Mouse (Mus musculus) erythroblast, embryonic 14.5 days (primary cell): Measurements from ENCODE around the gene Arhgap17. TPM values are rescaled to one million over a fixed set of nuclear protein-coding genes. Genes with fewer than 3 reads are reported as not detected.

Source experiments
- H3K27me3 ChIP-seq: 2 replicates; pipeline ENCODE4 v1.6.1; 2012; ENCODE audit warnings: inconsistent platforms; ENCODE audit not compliant: control insufficient read depth
- H3K36me3 ChIP-seq: 2 replicates; pipeline ENCODE4 v1.6.1; 2012; ENCODE audit warnings: mild to moderate bottlenecking, inconsistent platforms; ENCODE audit not compliant: control insufficient read depth
- H3K4me1 ChIP-seq: 2 replicates; pipeline ENCODE4 v1.6.1; 2012; ENCODE audit warnings: inconsistent platforms; ENCODE audit not compliant: control insufficient read depth
- H3K4me3 ChIP-seq: replicated peaks from 2 replicates; pipeline ENCODE3; 2012; ENCODE audit warnings: moderate library complexity, mild to moderate bottlenecking, inconsistent platforms
- H3K9me3 ChIP-seq: 2 replicates; pipeline ENCODE4 v1.6.1; 2012; ENCODE audit warnings: low read length, inconsistent platforms, mixed read lengths; ENCODE audit not compliant: control insufficient read depth
- GATA1 ChIP-seq: IDR thresholded peaks from 2 replicates; pipeline ENCODE4 v1.6.1; 2012; ENCODE audit warnings: low read length, inconsistent platforms, mixed read lengths
- TAL1 ChIP-seq: IDR thresholded peaks from 3 replicates; pipeline ENCODE4 v1.6.1; 2012; ENCODE audit warnings: low read length, inconsistent platforms, mixed read lengths
- polyA plus RNA-seq: library from polyadenylated mRNA; stranded (reverse); fragments of >175 nt; gene quantifications from 2 replicates; pipeline ENCODE4 v1.2.3, GENCODE M21; 2012

The Arhgap17 gene
- polyA plus RNA-seq, 1 experiment = 3.8 TPM

DNA sequence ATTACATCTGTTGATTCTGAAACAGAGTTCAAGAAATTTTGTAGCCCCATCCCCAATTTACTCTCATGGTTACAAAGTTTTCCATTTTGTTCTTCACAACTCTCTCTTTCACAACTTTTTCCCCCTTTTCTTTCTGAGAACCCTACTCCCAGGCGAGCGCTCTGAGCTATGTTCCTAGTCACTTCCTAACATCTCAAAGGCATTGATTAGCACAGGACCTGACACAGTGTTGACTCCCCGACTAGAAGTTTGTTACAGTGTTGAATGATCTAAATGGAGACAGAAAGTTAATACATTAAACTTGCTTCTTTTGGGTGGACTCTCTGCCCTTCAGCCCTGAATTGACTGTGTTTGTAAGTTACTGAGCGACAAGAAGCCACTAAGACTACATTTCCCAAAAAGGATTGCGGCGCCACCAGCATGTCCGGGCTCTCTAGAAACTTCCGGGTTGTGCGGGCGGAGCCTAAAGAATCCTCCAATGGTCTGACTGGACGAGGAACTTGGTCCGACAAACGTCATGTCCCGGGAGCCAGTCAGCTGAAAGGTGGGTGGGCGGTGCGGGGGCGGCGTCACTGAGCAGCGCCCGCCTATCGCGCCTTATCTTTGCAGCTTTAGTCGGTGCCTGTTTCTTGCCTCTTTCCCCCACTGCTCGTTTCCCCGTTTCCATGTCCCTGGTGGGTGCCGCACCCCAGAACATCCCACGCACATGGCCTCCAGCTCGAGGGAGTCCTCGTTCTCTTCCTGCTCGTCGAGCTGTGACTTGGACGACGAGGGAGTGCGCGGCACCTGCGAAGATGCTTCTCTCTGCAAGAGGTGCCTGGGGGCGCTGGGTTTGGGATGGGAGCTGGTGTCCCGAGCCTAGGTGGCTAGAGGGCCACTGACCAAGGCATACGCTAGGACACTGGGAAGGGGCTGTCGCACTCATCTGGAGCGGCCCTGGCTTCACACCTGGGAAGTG is 8.0 kb upstream of the Arhgap17 start:
- Histone ChIP-seq H3K36me3 (peaks cover 5% of the 10 kb centered on the region), H3K27me3 (0 out of 2 replicates have a peak, but pooled peaks cover 2% of the 10 kb centered on the region), H3K4me1 (peaks cover 28% of the 10 kb centered on the region), H3K4me3 (peak overlapping the region; percentile 94), H3K9me3 (no peaks in the 10 kb centered on the region)
- TF ChIP-seq TAL1 = no peak
- TF ChIP-seq GATA1 = peak; percentile 86

DNA sequence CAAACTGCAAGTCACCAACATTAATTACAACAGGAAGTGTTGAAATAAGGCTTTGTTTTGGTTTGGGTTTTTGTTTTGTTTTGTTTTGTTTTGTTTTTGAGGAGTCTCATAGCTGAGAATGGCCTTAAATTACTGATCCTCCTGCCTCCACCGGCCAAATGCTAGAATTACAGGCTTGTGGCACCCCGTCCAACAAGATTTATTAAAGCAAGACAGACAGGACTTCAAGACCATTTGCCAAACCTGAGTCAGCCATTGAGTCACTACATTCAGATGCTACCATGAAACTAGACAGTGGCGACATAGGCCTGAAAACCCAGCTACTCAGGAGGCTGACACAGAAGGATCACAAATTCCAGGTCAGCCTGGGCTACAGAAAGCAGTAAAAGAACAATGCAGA is 1.8 kb upstream of the Arhgap17 start:
- Histone ChIP-seq H3K4me3 (no peak overlapping the region), H3K36me3 (peaks cover 5% of the 10 kb centered on the region), H3K27me3 (peaks cover 6% of the 10 kb centered on the region; the same call in 1 of the 2 replicates), H3K9me3 (no peaks in the 10 kb centered on the region), H3K4me1 (peaks cover 43% of the 10 kb centered on the region)
- TF ChIP-seq TAL1 (no peak), GATA1 (no peak)

DNA sequence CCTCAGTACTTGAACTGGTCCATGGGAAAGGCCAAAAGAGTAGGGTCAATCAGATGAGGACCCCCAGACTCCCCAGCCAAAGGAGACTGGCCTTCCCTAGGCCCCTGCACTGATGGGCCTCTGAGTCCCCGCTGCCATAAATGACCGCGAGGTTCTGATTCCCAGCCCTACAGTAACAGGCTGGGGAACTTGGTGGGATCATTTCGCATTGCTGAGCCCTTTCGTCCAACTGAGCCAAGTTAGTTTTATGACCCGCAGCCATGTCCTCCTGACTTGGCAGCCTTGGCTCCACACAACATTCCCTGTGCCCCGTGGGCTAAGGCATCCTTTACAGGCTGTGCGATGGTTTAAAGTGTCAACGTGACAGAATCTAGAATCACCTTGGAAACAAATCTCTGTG is 985 bp upstream of the Arhgap17 start:
- H3K9me3 ChIP-seq = no peaks in the 10 kb centered on the region
- H3K27me3 ChIP-seq = peaks cover 6% of the 10 kb centered on the region; the same call in 1 of the 2 replicates
- peaks cover 51% of the 10 kb centered on the region for H3K4me1 ChIP-seq
- TF ChIP-seq GATA1 (no peak), TAL1 (no peak)
- peaks cover 5% of the 10 kb centered on the region for H3K36me3 ChIP-seq
- peak overlapping the region; percentile 86 for H3K4me3 ChIP-seq

DNA sequence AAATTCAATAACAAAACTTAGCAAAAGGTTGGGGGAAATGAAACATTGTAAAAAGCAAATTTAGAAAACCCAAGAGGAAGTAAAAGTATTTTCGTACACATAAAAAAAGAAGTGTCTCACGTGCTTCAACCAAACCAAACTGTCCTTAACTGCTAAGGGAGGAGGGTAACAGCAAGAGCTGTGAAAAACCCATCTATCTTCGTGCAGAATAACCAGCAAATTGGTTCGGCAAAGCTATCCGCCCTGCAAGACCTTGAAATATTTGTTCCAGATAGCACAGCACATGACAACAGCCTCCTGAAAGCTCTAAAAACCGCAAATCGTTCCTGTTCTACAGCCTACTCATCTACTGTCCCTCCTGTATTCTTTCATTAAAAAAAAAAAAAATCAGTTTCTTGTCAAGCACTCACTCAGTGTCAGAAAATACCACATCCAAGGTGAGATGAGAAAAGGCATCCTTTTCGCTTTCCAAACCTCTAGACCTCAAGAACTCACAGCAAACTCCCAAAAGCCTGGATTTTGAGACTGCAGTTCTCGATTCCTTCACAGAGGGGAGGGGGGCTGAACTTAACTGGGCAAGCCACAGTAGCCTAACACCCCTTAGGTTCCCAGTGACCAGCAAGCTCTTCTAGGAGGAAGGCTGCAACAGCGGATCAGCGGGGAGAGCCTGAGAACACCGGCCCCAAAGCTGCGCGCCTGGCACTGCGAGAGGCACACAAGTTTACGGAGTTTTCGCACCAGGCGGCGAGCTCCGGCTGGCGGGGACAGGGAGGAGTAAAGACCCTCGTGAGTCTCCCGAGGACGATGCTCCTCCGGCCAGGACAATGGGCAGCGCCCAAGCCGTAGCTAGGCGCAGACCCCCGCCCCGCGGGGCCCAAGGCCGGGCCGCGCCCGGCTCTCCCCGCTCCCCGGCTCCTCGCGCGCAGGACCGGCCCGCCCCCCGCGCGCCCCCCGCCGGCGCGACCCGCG is 653 bp downstream of the Arhgap17 start:
- TF ChIP-seq GATA1 = no peak
- no peak for TF ChIP-seq TAL1
- Histone ChIP-seq H3K4me1 (peaks cover 66% of the 10 kb centered on the region), H3K9me3 (no peaks in the 10 kb centered on the region), H3K27me3 (peaks cover 6% of the 10 kb centered on the region; the same call in 1 of the 2 replicates), H3K36me3 (peaks cover 9% of the 10 kb centered on the region), H3K4me3 (peak overlapping the region; percentile 86)

DNA sequence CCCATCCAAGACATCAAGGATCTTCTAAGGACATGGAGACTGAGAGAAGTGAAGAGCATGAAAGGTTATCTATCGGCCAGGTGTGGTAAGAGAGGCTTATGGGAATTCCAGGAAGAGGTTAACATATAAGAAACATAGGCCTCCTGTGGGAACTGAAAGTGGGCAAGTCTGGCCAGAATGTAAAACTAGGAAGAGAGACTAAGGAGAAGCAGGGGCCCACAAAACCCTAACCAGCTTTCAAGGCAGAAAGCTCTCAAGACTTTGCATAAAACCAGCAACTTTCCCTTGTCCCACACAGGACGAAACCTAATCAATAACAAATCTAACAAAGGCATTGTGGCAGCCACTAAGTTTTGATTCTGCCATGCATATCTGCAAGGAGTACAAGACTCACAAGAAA is 1.5 kb downstream of the Arhgap17 start:
- TF ChIP-seq TAL1 = no peak
- TF ChIP-seq GATA1 = no peak
- Histone ChIP-seq H3K36me3 (peaks cover 12% of the 10 kb centered on the region), H3K4me1 (peaks cover 67% of the 10 kb centered on the region)

DNA sequence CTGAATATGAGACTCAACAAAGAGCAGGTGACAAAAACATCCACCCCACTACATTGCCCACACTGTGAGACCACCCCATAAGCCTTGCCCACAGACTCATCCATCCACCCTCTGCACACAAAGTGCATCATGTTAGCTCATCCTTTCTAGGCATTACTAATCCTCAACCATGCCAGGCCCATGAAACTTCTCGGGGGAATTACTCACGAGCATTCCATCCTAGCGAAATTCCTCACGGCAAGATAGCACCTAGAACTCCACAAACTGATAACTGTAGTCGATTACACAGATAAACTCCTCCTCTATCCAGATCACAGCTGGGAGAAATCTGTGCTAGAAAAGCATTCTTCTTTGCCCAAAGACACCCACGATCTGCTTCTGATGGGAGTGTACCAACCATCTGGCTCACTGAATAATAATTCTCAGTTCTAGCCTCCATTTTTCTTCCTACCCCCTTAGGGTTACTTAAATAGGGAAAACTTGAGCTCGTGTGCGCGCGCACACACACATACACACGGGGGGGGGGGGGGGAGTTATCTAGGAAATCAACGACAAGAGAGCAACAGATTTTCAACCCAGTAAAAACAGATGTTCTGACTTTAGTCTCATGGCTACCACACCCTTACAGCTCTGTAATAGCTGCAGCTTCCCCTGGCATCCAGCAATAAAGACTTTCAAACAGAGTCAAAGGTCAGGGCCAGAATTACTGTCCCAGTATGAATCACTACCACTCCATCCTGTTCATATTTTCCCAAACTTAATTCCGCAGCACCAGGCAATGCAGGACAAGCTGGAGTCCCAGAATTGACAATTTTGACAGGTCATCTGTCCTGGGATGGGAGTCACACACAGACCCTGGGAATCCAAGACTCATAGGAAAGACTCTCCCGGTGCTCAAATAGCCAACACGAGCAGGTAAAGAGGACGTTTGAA is 2.2 kb downstream of the Arhgap17 start:
- TF ChIP-seq TAL1 (no peak), GATA1 (no peak)
- Histone ChIP-seq H3K27me3 (peaks cover 4% of the 10 kb centered on the region; the same call in 1 of the 2 replicates), H3K9me3 (no peaks in the 10 kb centered on the region), H3K36me3 (peaks cover 15% of the 10 kb centered on the region), H3K4me1 (peaks cover 72% of the 10 kb centered on the region), H3K4me3 (peak overlapping the region; percentile 86)

More for the DNA sequence above, 1.5 kb downstream of the Arhgap17 start:
- Histone ChIP-seq H3K27me3 (peaks cover 4% of the 10 kb centered on the region; the same call in 1 of the 2 replicates), H3K9me3 (no peaks in the 10 kb centered on the region), H3K4me3 (peak overlapping the region; percentile 86)

DNA sequence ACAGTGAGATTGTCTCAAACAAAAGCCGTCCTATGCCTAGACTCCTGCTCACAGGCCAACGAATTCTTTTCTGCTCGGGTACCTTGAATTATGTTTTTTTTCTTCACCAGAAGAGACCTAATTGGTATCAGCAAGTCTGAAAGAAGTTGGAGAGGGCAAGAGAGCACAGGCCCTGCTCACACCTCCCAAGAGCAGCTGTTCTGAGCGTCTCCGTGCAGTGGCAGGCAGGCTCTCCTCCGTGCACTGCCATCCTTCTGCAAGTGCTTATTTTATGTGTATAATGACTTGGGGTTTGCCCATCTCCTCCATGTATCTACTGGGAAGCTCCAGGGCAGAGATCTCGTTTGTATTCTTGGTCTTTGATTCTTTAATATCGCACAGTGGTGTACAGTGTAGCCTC is 2.9 kb downstream of the Arhgap17 start:
- no peak overlapping the region for H3K4me3 ChIP-seq
- TF ChIP-seq TAL1 (no peak), GATA1 (no peak)
- H3K27me3 ChIP-seq = 0 out of 2 replicates have a peak, but pooled peaks cover 2% of the 10 kb centered on the region
- H3K36me3 ChIP-seq = peaks cover 15% of the 10 kb centered on the region
- no peaks in the 10 kb centered on the region for H3K9me3 ChIP-seq
- peaks cover 72% of the 10 kb centered on the region for H3K4me1 ChIP-seq
